In genomic region chr17:34840736-34841307, GRCm38 (mm10) we compare ENCODE assay signal across 26 mouse cellular contexts. TPM values are rescaled to one million over a fixed set of nuclear protein-coding genes. Genes with fewer than 3 reads are reported as not detected.
A peak's percentile ranks its signal among the peaks of the same experiment; 100 is the strongest.
DNase-seq lines count a peak whose midpoint lies in the region; ATAC-seq and TF ChIP-seq lines count a peak whose summit lies in the region.
"Had no signal": no experiment of that assay in that cellular context is flagged by ENCODE, and none has a peak within 500 bp of the region (broad histone marks: within the 10 kb centered on the region; RNA-seq: fewer than 3 reads in every experiment).

No protein-coding gene starts in this region.

- DNase-seq in heart, postnatal 14 days = no peak
- DNase-seq in neural tube, embryonic 11.5 days (ENCODE audit: low spot score) = peak; percentile 2
- no peak for DNase-seq in neural tube, embryonic 10.5 days (ENCODE audit: extremely low spot score, low spot score)
- DNase-seq in liver, embryonic 14.5 days (ENCODE audit: low read depth in 3 of 3, low spot score in 3 of 3) = no peak
- DNase-seq: adrenal gland, postnatal 25 days; cerebellum, adult 9-10 months; gastrocnemius, adult 2 months; heart, postnatal 4 days; kidney, adult 8-10 months; kidney, postnatal 14 days; lung, adult 18-20 months; lung, postnatal 10 days; right cerebral cortex, adult 18-20 months; right cerebral cortex, postnatal 4 days; thymus, postnatal 14 days had no signal

- ATAC-seq in heart, embryonic 11.5 days (replicated peaks; ENCODE audit: insufficient number of reproducible peaks, low FRiP score, low TSS enrichment) = peak; percentile 71
- no peak for ATAC-seq in neural tube, embryonic 11.5 days (ENCODE audit: insufficient read depth, low FRiP score, low TSS enrichment)
- ATAC-seq in liver, embryonic 14.5 days (ENCODE audit: insufficient read depth) = no peak
- ATAC-seq in monocyte, adult 5-6 weeks (replicated peaks; ENCODE audit: insufficient number of reproducible peaks, low FRiP score, low TSS enrichment, poor library complexity, severe bottlenecking) = no peak
- ATAC-seq in erythroid progenitor cell, adult 5-6 weeks (replicated peaks; ENCODE audit: low FRiP score, poor library complexity, severe bottlenecking) = no peak
- ATAC-seq: activated CD4-positive, CD25-positive, alpha-beta regulatory T cell, adult 4 months; forebrain, embryonic 13.5 days; inflammation-experienced regulatory T-cells, adult 6 months had no signal

- 81% methylated on average over 6 of the region's 6 CpGs for WGBS in heart, embryonic 11.5 days (ENCODE audit: insufficient replicate concordance)
- 89% methylated on average over 6 of the region's 6 CpGs for WGBS in neural tube, embryonic 11.5 days
- 73% methylated on average over 6 of the region's 6 CpGs for WGBS in liver, embryonic 14.5 days (ENCODE audit: insufficient replicate concordance)

- H3K36me3 ChIP-seq in heart, embryonic 11.5 days (ENCODE audit: control insufficient read depth, insufficient read depth, low read length) = peaks cover 27% of the 10 kb centered on the region
- H3K36me3 ChIP-seq in neural tube, embryonic 11.5 days (ENCODE audit: control insufficient read depth, insufficient read depth, low read length) = peaks cover 18% of the 10 kb centered on the region
- peaks cover 30% of the 10 kb centered on the region for H3K36me3 ChIP-seq in liver, embryonic 14.5 days (replicated peaks; ENCODE audit: control insufficient read depth, insufficient read depth, low read depth)

- H3K4me2 ChIP-seq in heart, embryonic 11.5 days = peak overlapping the region; percentile 43
- no peak overlapping the region for H3K4me2 ChIP-seq in neural tube, embryonic 11.5 days (ENCODE audit: low read depth)
- H3K4me2 ChIP-seq in liver, embryonic 14.5 days (ENCODE audit: low read depth) = peak overlapping the region; percentile 22; the same call in 1 of the 2 replicates
- H3K4me2 ChIP-seq: embryonic facial prominence, embryonic 15.5 days; forebrain, embryonic 13.5 days; hindbrain, embryonic 14.5 days; neural tube, embryonic 15.5 days had no signal

- no peak overlapping the region for H3K9ac ChIP-seq in heart, embryonic 11.5 days (ENCODE audit: low read depth, low read length)
- H3K9ac ChIP-seq in neural tube, embryonic 11.5 days (ENCODE audit: low read length) = no peak overlapping the region
- peak overlapping the region; percentile 48 for H3K9ac ChIP-seq in liver, embryonic 14.5 days (replicated peaks)
- H3K9ac ChIP-seq: embryonic facial prominence, embryonic 15.5 days; forebrain, embryonic 13.5 days; hindbrain, embryonic 14.5 days; neural tube, embryonic 15.5 days had no signal

- no peak for TF ChIP-seq EP300 in liver, embryonic 14.5 days (IDR thresholded peaks at IDR 0.05; ENCODE audit: low read depth)

- intact Hi-C loops in heart, postnatal 14 days (cut with DNase I) = no loop called here

- H3K4me1 ChIP-seq in heart, embryonic 11.5 days (ENCODE audit: control insufficient read depth, insufficient read depth, low read length) = peaks cover 14% of the 10 kb centered on the region
- peaks cover 19% of the 10 kb centered on the region for H3K4me1 ChIP-seq in neural tube, embryonic 11.5 days (ENCODE audit: control insufficient read depth, insufficient read depth, low read length)
- peaks cover 10 to 12% of the 10 kb centered on the region in 2 experiments for H3K4me1 ChIP-seq in liver, embryonic 14.5 days (replicated peaks; ENCODE audit: control insufficient read depth in 2 of 2, insufficient read depth in 2 of 2, low read length in 1 of 2)

- H3K27me3 ChIP-seq in heart, embryonic 11.5 days (ENCODE audit: control insufficient read depth, insufficient read depth, low read length) = no peaks in the 10 kb centered on the region
- no peaks in the 10 kb centered on the region for H3K27me3 ChIP-seq in neural tube, embryonic 11.5 days (ENCODE audit: control insufficient read depth, insufficient read depth, low read length)
- no peaks in the 10 kb centered on the region for H3K27me3 ChIP-seq in liver, embryonic 14.5 days (ENCODE audit: control insufficient read depth, insufficient read depth, low read length)
- H3K27me3 ChIP-seq: embryonic facial prominence, embryonic 15.5 days; forebrain, embryonic 13.5 days; neural tube, embryonic 15.5 days had no signal

- TF ChIP-seq CTCF in liver, embryonic 14.5 days (IDR thresholded peaks at IDR 0.05; ENCODE audit: low read depth) = 0 out of 2 replicates have a peak, but pooled peaks have one; percentile 2

- peak overlapping the region; percentile 72 for H3K27ac ChIP-seq in heart, embryonic 11.5 days (ENCODE audit: low read depth, low read length)
- H3K27ac ChIP-seq in neural tube, embryonic 11.5 days (ENCODE audit: low read depth, low read length) = no peak overlapping the region
- peak overlapping the region; percentile 22 for H3K27ac ChIP-seq in liver, embryonic 14.5 days
- H3K27ac ChIP-seq: embryonic facial prominence, embryonic 15.5 days; forebrain, embryonic 13.5 days; gastrocnemius, adult 2 months; hindbrain, embryonic 14.5 days; layer of hippocampus, adult 2 months; midbrain, embryonic 10.5 days; neural tube, embryonic 15.5 days had no signal

- H3K4me3 ChIP-seq in heart, embryonic 11.5 days (ENCODE audit: low read depth, low read length) = no peak overlapping the region
- no peak overlapping the region for H3K4me3 ChIP-seq in neural tube, embryonic 11.5 days (ENCODE audit: low read depth, low read length)
- H3K4me3 ChIP-seq in liver, embryonic 14.5 days (ENCODE audit: insufficient read depth in 1 of 2, low read depth in 2 of 2, low read length in 2 of 2) = no peak overlapping the region
- H3K4me3 ChIP-seq: embryonic facial prominence, embryonic 15.5 days; forebrain, embryonic 13.5 days; gastrocnemius, adult 2 months; layer of hippocampus, adult 2 months; neural tube, embryonic 15.5 days had no signal

- H3K9me3 ChIP-seq in heart, embryonic 11.5 days (replicated peaks; ENCODE audit: control insufficient read depth, low read length) = no peaks in the 10 kb centered on the region
- no peaks in the 10 kb centered on the region for H3K9me3 ChIP-seq in neural tube, embryonic 11.5 days (ENCODE audit: control insufficient read depth, low read length)
- no peaks in the 10 kb centered on the region for H3K9me3 ChIP-seq in liver, embryonic 14.5 days (ENCODE audit: control insufficient read depth, low read length)
- H3K9me3 ChIP-seq: embryonic facial prominence, embryonic 15.5 days; forebrain, embryonic 13.5 days; midbrain, embryonic 10.5 days; neural tube, embryonic 15.5 days had no signal

RNA-seq across cellular contexts. Expression of gene Dxo, which starts 4.0 kb away (rescaled TPM):
- polyA plus RNA-seq in heart, embryonic 11.5 days (2014; fragmentation: Nextera tagmentation; extraction: Ambion mirVana) = 37.3 and 38.7 TPM in 2 replicates
- total RNA-seq in heart, postnatal 14 days (2021) = 10 to 100 TPM; 17.5 to 18.2 TPM
- polyA plus RNA-seq in neural tube, embryonic 11.5 days (2014; fragmentation: Nextera tagmentation; extraction: Ambion mirVana) = 69.4 and 71.0 TPM in 2 replicates
- polyA plus RNA-seq in liver, embryonic 14.5 days (2012; rRNA removed) = 27.7 and 30.6 TPM in 2 replicates
- 24.0 and 28.1 TPM in 2 replicates for polyA plus RNA-seq in liver, embryonic 14.5 days (2014; fragmentation: Nextera tagmentation; extraction: Ambion mirVana)
- total RNA-seq in monocyte, adult 5-6 weeks (2017) = 13.2 to 57.9 TPM (median 29.1 TPM) in 3 replicates
- 49.4 and 52.0 TPM in 2 replicates for total RNA-seq in erythroid progenitor cell, adult 5-6 weeks (2015; ENCODE audit: low replicate concordance)
- 13.4 and 26.7 TPM in 2 replicates for total RNA-seq in erythroid progenitor cell, adult 5-6 weeks (2017; ENCODE audit: low replicate concordance)

RNA-seq across cellular contexts. Expression of gene Stk19, which starts 4.1 kb away (rescaled TPM):
- 15.7 and 17.8 TPM in 2 replicates for polyA plus RNA-seq in heart, embryonic 11.5 days (2014; fragmentation: Nextera tagmentation; extraction: Ambion mirVana)
- total RNA-seq in heart, postnatal 14 days (2021) = 10 to 100 TPM; 10.7 to 13.5 TPM
- polyA plus RNA-seq in neural tube, embryonic 11.5 days (2014; fragmentation: Nextera tagmentation; extraction: Ambion mirVana) = 20.3 and 24.7 TPM in 2 replicates
- 12.8 and 14.8 TPM in 2 replicates for polyA plus RNA-seq in liver, embryonic 14.5 days (2012; rRNA removed)
- 10.6 and 13.3 TPM in 2 replicates for polyA plus RNA-seq in liver, embryonic 14.5 days (2014; fragmentation: Nextera tagmentation; extraction: Ambion mirVana)
- total RNA-seq in monocyte, adult 5-6 weeks (2017) = 28.8 to 49.5 TPM (median 40.0 TPM) in 3 replicates
- total RNA-seq in erythroid progenitor cell, adult 5-6 weeks (2015; ENCODE audit: low replicate concordance) = 12.6 and 18.0 TPM in 2 replicates
- total RNA-seq in erythroid progenitor cell, adult 5-6 weeks (2017; ENCODE audit: low replicate concordance) = 20.5 and 22.2 TPM in 2 replicates

RNA-seq across cellular contexts. Expression of gene Skiv2l, which starts 9.2 kb away (rescaled TPM):
- 24.3 and 30.3 TPM in 2 replicates for polyA plus RNA-seq in heart, embryonic 11.5 days (2014; fragmentation: Nextera tagmentation; extraction: Ambion mirVana)
- total RNA-seq in heart, postnatal 14 days (2021) = 10 to 100 TPM; 25.0 to 25.4 TPM
- 45.0 and 55.7 TPM in 2 replicates for polyA plus RNA-seq in neural tube, embryonic 11.5 days (2014; fragmentation: Nextera tagmentation; extraction: Ambion mirVana)
- polyA plus RNA-seq in liver, embryonic 14.5 days (2012; rRNA removed) = 21.4 and 22.3 TPM in 2 replicates
- polyA plus RNA-seq in liver, embryonic 14.5 days (2014; fragmentation: Nextera tagmentation; extraction: Ambion mirVana) = 15.0 and 20.2 TPM in 2 replicates
- 55.7 to 103 TPM (median 62.4 TPM) in 3 replicates for total RNA-seq in monocyte, adult 5-6 weeks (2017)
- total RNA-seq in erythroid progenitor cell, adult 5-6 weeks (2015; ENCODE audit: low replicate concordance) = 11.3 and 25.6 TPM in 2 replicates
- 48.5 and 60.0 TPM in 2 replicates for total RNA-seq in erythroid progenitor cell, adult 5-6 weeks (2017; ENCODE audit: low replicate concordance)

RNA-seq across cellular contexts. Expression of gene Nelfe, which starts 9.4 kb away (rescaled TPM):
- 89.9 and 96.8 TPM in 2 replicates for polyA plus RNA-seq in heart, embryonic 11.5 days (2014; fragmentation: Nextera tagmentation; extraction: Ambion mirVana)
- total RNA-seq in heart, postnatal 14 days (2021) = 10 to 100 TPM; 13.1 to 15.5 TPM
- polyA plus RNA-seq in neural tube, embryonic 11.5 days (2014; fragmentation: Nextera tagmentation; extraction: Ambion mirVana) = 125 and 132 TPM in 2 replicates
- 26.9 and 37.5 TPM in 2 replicates for polyA plus RNA-seq in liver, embryonic 14.5 days (2012; rRNA removed)
- 42.7 and 49.2 TPM in 2 replicates for polyA plus RNA-seq in liver, embryonic 14.5 days (2014; fragmentation: Nextera tagmentation; extraction: Ambion mirVana)
- 16.3 to 45.3 TPM (median 33.1 TPM) in 3 replicates for total RNA-seq in monocyte, adult 5-6 weeks (2017)
- total RNA-seq in erythroid progenitor cell, adult 5-6 weeks (2015; ENCODE audit: low replicate concordance) = 31.9 and 52.3 TPM in 2 replicates
- 18.5 and 30.7 TPM in 2 replicates for total RNA-seq in erythroid progenitor cell, adult 5-6 weeks (2017; ENCODE audit: low replicate concordance)

RNA-seq across cellular contexts. Expression of gene Cfb, which starts 21.5 kb away (rescaled TPM):
- polyA plus RNA-seq in heart, embryonic 11.5 days (2014; fragmentation: Nextera tagmentation; extraction: Ambion mirVana) = 0.65 and 2.5 TPM in 2 replicates
- 1 to 10 TPM; 6.3 to 7.8 TPM for total RNA-seq in heart, postnatal 14 days (2021)
- 2.6 and 2.9 TPM in 2 replicates for polyA plus RNA-seq in neural tube, embryonic 11.5 days (2014; fragmentation: Nextera tagmentation; extraction: Ambion mirVana)
- polyA plus RNA-seq in liver, embryonic 14.5 days (2012; rRNA removed) = 103 and 159 TPM in 2 replicates
- 138 and 146 TPM in 2 replicates for polyA plus RNA-seq in liver, embryonic 14.5 days (2014; fragmentation: Nextera tagmentation; extraction: Ambion mirVana)
- total RNA-seq in monocyte, adult 5-6 weeks (2017) = 1.1 to 4.8 TPM (median 2.8 TPM) in 3 replicates
- 9.2 TPM in 1 of 2 replicates, not detected in the other for total RNA-seq in erythroid progenitor cell, adult 5-6 weeks (2015; ENCODE audit: low replicate concordance)
- total RNA-seq in erythroid progenitor cell, adult 5-6 weeks (2017; ENCODE audit: low replicate concordance) = not detected in 2 replicates
- total RNA-seq: layer of hippocampus, adult 2 months had no signal
